Mouse (Mus musculus) testis, postnatal 10 days (tissue): ENCODE results near the gene Shisal2a.

ENCODE experiments used
- DNase-seq: peaks from one replicate; pipeline ENCODE4 v3.0.0; 2021; ENCODE audit warnings: low spot score

Shisal2a gene

DNA sequence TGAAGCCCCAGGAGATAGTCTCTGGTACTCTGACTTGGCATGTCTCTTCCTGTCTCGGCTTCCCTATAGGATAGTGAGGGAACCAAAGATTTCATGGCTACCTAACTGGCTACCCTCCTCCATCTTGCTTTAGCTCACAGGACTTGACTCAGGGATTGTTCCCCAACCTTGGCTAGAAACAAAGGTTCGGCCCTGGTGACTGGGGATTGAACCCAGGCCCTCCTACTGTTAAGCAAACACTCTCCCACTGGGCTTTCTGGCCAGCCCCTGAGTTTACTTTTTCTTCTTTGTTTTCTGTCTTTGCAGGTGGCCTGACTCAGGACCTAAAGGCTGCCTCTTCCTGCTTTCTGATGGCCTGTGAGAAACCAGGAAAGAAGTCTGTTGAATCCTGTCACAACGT, 45.3 kb downstream of the Shisal2a start:
- DNase-seq = no peak

DNA sequence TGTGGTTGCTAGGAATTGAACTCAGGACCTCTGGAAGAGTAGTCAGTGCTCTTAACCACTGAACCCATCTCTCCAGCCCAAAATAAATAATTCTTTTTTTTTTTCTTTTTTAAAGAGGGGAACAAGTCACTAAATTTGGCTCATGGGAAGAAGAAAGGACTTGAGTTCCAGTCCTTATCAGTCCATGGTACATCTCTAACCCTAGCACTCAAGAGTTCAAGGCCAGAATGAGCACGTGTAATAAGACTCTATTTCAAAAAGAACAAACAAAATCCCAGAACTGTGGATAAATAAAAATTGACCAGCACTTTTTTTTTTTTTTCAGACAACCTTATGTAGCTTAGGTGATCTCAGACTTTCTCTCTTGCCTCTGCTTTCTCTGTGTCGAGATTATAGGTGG, 46.4 kb downstream of the Shisal2a start:
- DNase-seq = no peak

DNA sequence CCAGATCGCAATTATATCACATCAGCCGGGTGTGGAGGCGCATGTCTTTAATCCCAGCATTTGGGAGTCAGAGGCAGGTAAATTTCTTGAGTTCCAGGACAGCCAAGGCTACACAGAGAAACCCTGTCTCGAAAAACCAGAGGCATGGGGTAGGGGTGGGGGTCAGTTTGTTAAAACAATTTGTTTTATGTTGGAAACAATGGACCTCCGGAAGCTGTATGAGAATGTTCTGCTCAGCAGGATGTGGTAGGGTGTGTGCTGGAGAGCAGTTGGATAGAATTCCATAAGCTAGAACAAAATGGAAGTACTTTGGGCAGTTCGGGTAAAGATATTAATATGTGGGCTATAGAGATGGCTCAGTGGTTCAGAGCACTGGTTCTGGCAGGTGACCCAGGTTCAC, 47.7 kb downstream of the Shisal2a start:
- DNase-seq = no peak

DNA sequence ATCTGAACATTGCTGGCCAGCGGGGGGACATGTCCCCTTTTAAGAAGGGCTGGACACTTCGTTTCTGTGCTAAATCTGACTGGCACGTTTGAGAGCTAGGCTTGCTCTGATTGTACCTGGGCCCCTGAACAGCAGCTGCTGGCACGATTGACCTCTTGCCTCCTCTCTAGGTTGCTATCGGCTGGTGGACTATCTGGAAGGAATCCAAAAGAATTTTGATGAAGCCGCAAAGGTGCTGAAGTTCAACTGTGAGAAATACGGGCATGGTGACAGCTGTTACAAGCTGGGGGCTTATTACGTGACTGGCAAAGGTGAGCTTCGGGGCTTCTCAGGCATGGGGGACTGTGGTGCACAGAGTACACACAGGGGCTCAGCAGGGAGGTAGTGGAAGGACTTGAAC, 51.1 kb downstream of the Shisal2a start:
- no peak for DNase-seq

DNA sequence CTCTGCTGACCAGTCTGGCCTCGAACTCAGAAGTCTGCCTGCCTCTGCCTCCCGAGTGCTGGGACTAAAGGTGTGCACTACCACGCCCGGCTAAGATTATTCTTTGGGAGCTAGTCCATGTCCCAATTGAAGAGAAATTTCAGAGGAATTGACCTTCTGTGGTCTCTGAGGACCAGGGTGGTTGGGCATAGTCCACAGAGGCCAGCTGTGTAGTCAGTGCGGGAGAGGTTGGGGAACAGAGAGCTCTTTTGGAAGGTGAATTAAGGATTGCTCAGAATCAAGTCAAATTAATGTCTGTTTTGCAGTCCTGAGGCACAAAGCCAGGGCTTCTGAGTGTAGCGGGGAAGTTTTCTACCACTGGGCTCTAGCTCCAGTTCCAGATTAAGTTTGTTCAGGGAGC, 53.3 kb downstream of the Shisal2a start:
- no peak for DNase-seq

DNA sequence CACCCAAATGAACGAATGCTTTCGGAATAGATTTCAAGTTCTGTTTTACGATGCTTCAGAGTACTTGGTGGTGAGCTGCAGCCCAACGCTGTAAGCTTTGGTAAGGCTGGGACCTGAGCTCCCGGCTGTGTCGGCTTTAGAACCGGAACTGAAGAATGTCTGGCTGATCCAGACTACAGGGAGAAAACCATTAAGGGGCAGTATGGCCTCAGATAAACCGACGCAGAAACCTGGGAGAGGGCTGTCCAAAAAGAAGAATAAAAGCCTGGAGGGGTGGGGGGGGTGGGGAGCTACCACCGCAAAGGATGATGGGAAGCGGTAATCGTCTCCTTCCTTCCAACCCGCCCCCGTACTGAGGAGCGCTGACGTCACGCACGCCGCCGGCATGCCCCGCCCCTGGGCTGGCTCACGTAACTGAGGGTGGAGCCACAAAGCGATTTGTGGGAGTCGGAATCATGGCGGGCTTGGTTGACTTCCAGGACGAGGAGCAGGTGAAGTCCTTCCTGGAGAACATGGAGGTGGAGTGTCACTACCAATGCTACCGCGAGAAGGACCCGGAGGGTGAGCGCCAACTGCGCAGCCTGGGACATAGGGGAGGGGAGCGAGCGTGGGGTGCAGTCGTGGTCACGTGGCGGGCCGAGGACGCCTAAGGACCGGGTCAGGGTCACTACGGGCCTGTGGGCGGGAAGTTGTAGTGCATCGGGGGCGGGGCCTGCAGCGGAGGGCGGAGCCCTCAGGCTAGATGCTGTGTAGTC, 55.2 kb downstream of the Shisal2a start, which contains the start of gene Coa7:
Gene Coa7 (plus strand): TSS at position 411 of the 755 bp plus-strand sequence.
- peak; percentile 99 for DNase-seq

DNA sequence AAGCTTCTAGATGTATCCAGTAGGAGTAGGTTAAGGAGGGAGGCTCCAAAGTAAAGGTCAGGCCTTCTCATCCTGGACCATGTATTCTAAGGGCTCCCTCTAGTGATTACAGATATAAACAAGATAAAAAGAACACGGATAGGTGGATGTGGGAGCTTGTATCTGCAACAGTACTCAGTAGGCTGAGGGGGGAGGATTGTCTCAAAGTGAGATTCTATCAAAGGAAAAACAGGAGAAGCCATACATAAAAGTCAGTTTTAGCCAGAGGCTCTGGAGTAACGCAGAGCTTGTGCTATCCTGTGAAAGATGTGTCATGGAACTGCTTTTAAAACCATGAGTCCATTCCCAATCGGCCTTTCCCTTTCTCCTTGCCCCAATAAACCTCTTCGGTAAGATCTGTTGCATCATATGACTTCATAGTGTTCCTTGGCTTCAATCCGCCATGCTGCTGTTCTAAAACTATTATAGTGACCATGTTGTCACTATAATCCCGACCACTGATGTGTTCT, 56.0 kb downstream of the Shisal2a start:
- DNase-seq = no peak

DNA sequence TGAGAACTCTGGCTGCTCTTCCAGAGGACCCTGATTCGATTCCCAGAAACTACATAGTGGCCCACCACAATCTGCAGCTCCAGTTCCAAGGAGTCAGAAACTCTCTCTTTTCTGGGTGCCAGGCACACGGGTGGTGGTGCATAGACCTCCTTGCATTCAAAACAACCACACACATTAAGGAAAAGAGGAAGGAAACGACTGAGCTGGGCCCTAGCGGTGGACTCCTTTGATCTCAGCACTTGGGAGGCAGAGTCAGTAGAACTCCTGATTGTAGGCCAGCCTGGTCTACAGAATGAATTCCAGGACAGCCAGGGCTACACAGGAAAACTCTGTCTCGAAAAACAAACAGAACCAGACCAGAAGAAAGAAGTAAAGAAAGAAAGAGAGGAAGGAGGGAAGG, 59.6 kb downstream of the Shisal2a start:
- DNase-seq = no peak

DNA sequence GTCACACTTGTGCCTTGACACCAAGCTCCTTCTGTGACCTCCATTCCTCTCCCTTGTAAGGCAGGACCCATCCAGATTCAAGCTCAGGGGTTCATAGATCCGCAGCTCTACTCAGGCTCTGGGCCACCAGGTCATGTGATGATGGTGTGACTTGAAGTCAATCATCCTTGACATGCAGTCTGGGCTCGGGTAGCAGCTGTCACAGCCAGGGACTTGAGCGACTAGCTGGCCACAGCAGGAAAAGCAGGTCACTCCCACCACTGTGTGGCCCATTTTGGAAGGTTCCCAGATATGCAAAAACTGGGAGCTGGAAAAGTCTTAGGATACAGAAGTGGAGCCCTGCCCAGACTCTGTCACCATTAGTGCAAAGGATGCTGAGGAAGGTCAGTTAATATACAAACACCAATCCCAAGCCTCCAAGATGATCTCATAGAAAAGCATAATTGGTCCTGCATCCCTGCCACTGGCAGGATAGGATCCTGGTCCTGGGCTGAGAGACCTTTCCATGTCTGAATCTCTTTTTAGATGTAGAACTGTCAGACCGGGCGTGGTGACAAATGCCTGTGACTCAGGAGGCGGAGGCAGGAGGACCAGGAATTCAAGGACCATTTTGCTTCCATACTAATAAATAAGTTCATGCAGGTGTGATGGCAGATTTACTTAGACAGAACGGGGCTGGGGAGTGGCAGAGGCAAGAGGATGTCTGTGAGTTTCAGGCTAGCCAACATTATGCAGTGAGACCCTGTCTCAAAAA, 62.3 kb downstream of the Shisal2a start:
- no peak for DNase-seq

DNA sequence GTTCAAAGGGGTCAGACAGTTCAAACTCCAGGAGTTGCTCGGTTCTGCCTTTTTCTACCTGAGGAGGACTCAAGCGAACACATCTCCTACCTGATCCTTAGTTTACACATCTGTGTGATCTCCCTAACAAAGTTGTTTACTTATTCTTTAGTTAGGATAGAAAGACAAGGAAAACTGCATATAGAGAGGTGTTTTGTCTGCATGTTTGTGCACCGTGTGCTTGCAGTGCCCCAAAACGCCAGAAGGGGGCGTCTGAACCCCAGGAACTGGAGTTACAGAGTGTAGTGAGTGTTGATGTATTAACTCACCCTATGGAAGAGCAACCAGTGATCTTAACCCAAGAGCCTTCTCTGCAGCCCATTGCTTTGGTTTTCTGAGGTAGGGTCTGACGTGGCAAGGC, 63.4 kb downstream of the Shisal2a start:
- DNase-seq = no peak

DNA sequence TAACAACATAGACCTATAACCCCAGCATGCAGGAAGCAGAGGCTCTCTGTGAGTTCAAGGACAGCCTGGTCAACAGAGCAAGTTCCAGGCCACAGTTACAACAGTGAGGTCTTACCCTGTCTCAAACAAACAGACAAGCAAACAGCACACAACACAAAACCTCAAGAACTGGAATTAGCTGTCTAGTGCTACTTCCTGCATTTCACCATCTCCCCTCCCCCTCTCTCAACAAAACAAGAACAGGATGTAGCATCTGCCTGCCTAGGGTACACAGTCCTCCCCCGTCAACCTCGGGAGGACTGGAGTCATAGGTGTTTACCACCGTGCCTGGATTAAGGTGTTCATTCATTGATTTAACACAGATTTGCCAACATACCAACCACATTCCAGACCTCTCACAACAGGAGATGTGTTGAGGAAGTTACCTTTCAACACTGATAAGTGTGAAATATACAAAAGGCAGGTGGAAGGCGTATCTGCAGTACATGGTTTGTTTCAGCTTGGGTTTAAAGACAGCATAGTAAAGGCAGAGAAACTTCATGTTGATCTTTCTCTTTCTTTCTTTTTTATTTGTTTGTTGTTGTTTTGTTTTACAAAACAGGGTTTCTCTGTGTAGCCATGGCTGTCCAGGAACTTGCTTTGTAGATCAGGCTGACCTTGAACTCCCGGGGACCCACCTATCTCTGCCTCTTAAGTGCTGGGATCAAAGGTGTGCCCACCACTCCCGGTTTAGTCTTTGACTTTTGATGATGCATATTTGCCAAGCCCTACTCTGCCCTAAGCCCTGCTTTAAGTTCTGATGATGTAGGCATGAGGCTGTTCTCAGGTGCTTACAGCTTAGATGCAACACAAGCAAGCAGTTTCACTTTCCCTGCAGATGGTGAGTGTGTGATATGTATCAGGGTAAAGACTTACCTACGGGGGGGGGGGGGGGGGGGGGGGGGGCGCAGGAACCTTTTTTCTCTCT, 64.2 kb downstream of the Shisal2a start:
- DNase-seq = no peak
